Mouse (Mus musculus) heart, postnatal 0 days (tissue): ENCODE results near the gene Wdr59.

Source experiments
- CTCF ChIP-seq: IDR thresholded peaks from 2 replicates; pipeline ENCODE4 v1.5.1; 2016; ENCODE audit warnings: antibody characterized with exemption, control low read depth, low read depth
- EP300 ChIP-seq: IDR thresholded peaks from 2 replicates; pipeline ENCODE4 v1.6.1; 2016; ENCODE audit warnings: antibody characterized with exemption, low read depth

DNA sequence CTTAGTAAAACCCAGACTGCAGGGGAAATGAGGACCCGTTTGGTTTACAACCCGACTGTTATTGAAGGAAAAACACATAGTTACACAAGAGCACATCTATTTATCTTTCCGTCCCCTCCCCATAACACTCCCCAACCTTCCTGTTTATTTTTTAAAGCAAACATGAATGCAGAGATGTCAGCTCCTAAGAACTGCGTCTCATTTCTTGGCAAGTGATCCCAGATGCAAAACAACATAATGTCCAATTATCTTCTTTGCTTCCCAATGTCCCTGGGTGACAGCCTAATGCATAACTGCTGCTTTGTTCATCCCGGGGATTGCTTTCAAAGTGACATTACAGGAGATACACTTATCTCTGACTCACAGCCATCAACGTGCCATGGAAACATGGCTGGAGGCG is 30.7 kb downstream of the Wdr59 start:
- no peak for TF ChIP-seq EP300
- TF ChIP-seq CTCF, result no peak
